Mouse (Mus musculus): ENCODE results near the gene Olfr1342. TPM values are rescaled to one million over a fixed set of nuclear protein-coding genes. Genes with fewer than 3 reads are reported as not detected.

Gene Olfr1342
- 0.24 TPM for polyA plus RNA-seq (2014; fragmentation: Illumina TruSeq; extraction: RNeasy Lipid Tissue Mini Kit (QIAGEN cat#74804); ENCODE audit: insufficient read depth, low read depth, low replicate concordance)

GRCm38 (mm10) chr4:118692412-118692973, at the start of gene Olfr1342:
TSS of gene Olfr1342 (minus strand) at chr4:118692756.

GRCm38 (mm10) chr4:118731875-118732274, 39.3 kb upstream of the Olfr1342 start, which contains the start of gene Olfr1339:
TSS of gene Olfr1339 (plus strand) at chr4:118732175.

DNA sequence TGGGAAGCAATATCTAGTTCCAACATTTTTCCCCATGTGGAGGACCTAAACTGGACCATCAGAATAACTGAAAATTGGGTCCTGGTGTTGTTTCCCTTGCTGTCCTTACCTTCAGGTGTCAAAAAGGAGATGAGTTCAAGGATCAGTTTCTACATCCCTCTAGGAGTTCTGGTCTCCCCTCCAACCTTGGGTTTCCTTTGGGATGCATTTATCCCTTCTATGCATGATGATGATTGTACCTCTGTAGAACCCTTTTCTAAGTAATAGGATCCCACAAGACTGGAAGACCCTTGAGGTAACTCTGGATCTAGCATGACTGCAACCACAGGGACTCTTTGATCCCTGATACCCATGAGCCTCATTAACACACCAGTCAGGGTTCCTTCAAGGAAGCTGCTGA, 27.3 kb upstream of the Olfr1342 start, which contains the start of gene Olfr1340:
TSS of gene Olfr1340 (plus strand) at position 301 of the 400 bp plus-strand sequence.

GRCm38 (mm10) chr4:118703223-118703622, 10.7 kb upstream of the Olfr1342 start, which contains the start of gene Olfr1341:
TSS of gene Olfr1341 (plus strand) at chr4:118703523.

GRCm38 (mm10) chr4:118658652-118659051, 33.9 kb downstream of the Olfr1342 start, which contains the start of gene Olfr62:
TSS of gene Olfr62 (plus strand) at chr4:118658952.

Other genes starting within 250 kb of the Olfr1342 start
- gene Mpl, start 235.2 kb downstream of the Olfr1342 start, polyA plus RNA-seq (2014; fragmentation: Illumina TruSeq; extraction: RNeasy Lipid Tissue Mini Kit (QIAGEN cat#74804); ENCODE audit: insufficient read depth, low read depth, low replicate concordance) = 0.10 TPM
- gene Tie1, start 202.7 kb downstream of the Olfr1342 start, polyA plus RNA-seq (2014; fragmentation: Illumina TruSeq; extraction: RNeasy Lipid Tissue Mini Kit (QIAGEN cat#74804); ENCODE audit: insufficient read depth, low read depth, low replicate concordance) = 69.8 TPM
- 12.1 TPM for gene 2610528J11Rik, start 165.8 kb downstream of the Olfr1342 start, polyA plus RNA-seq (2014; fragmentation: Illumina TruSeq; extraction: RNeasy Lipid Tissue Mini Kit (QIAGEN cat#74804); ENCODE audit: insufficient read depth, low read depth, low replicate concordance)
- gene Tmem125, start 148.7 kb downstream of the Olfr1342 start, polyA plus RNA-seq (2014; fragmentation: Illumina TruSeq; extraction: RNeasy Lipid Tissue Mini Kit (QIAGEN cat#74804); ENCODE audit: insufficient read depth, low read depth, low replicate concordance) = 11.6 TPM
- gene Cfap57, start 72.0 kb downstream of the Olfr1342 start, polyA plus RNA-seq (2014; fragmentation: Illumina TruSeq; extraction: RNeasy Lipid Tissue Mini Kit (QIAGEN cat#74804); ENCODE audit: insufficient read depth, low read depth, low replicate concordance) = 2.5 TPM
- gene Ebna1bp2, start 72.0 kb downstream of the Olfr1342 start, polyA plus RNA-seq (2014; fragmentation: Illumina TruSeq; extraction: RNeasy Lipid Tissue Mini Kit (QIAGEN cat#74804); ENCODE audit: insufficient read depth, low read depth, low replicate concordance) = 50.0 TPM
- gene Olfr62, start 33.8 kb downstream of the Olfr1342 start, polyA plus RNA-seq (2014; fragmentation: Illumina TruSeq; extraction: RNeasy Lipid Tissue Mini Kit (QIAGEN cat#74804); ENCODE audit: insufficient read depth, low read depth, low replicate concordance) = not detected
- not detected for gene Olfr1341, start 10.8 kb upstream of the Olfr1342 start, polyA plus RNA-seq (2014; fragmentation: Illumina TruSeq; extraction: RNeasy Lipid Tissue Mini Kit (QIAGEN cat#74804); ENCODE audit: insufficient read depth, low read depth, low replicate concordance)
- not detected for gene Olfr1340, start 27.4 kb upstream of the Olfr1342 start, polyA plus RNA-seq (2014; fragmentation: Illumina TruSeq; extraction: RNeasy Lipid Tissue Mini Kit (QIAGEN cat#74804); ENCODE audit: insufficient read depth, low read depth, low replicate concordance)
- not detected for gene Olfr1339, start 39.4 kb upstream of the Olfr1342 start, polyA plus RNA-seq (2014; fragmentation: Illumina TruSeq; extraction: RNeasy Lipid Tissue Mini Kit (QIAGEN cat#74804); ENCODE audit: insufficient read depth, low read depth, low replicate concordance)
- gene Olfr1338, start 66.0 kb upstream of the Olfr1342 start, polyA plus RNA-seq (2014; fragmentation: Illumina TruSeq; extraction: RNeasy Lipid Tissue Mini Kit (QIAGEN cat#74804); ENCODE audit: insufficient read depth, low read depth, low replicate concordance) = not detected
- gene Olfr1337, start 89.8 kb upstream of the Olfr1342 start, polyA plus RNA-seq (2014; fragmentation: Illumina TruSeq; extraction: RNeasy Lipid Tissue Mini Kit (QIAGEN cat#74804); ENCODE audit: insufficient read depth, low read depth, low replicate concordance) = not detected
- not detected for gene Olfr1335, start 117.2 kb upstream of the Olfr1342 start, polyA plus RNA-seq (2014; fragmentation: Illumina TruSeq; extraction: RNeasy Lipid Tissue Mini Kit (QIAGEN cat#74804); ENCODE audit: insufficient read depth, low read depth, low replicate concordance)
- gene Olfr1333, start 143.5 kb upstream of the Olfr1342 start, polyA plus RNA-seq (2014; fragmentation: Illumina TruSeq; extraction: RNeasy Lipid Tissue Mini Kit (QIAGEN cat#74804); ENCODE audit: insufficient read depth, low read depth, low replicate concordance) = not detected
- not detected for gene Olfr1331, start 171.9 kb upstream of the Olfr1342 start, polyA plus RNA-seq (2014; fragmentation: Illumina TruSeq; extraction: RNeasy Lipid Tissue Mini Kit (QIAGEN cat#74804); ENCODE audit: insufficient read depth, low read depth, low replicate concordance)
- not detected for gene Olfr1330, start 195.8 kb upstream of the Olfr1342 start, polyA plus RNA-seq (2014; fragmentation: Illumina TruSeq; extraction: RNeasy Lipid Tissue Mini Kit (QIAGEN cat#74804); ENCODE audit: insufficient read depth, low read depth, low replicate concordance)
- gene Olfr1329, start 224.7 kb upstream of the Olfr1342 start, polyA plus RNA-seq (2014; fragmentation: Illumina TruSeq; extraction: RNeasy Lipid Tissue Mini Kit (QIAGEN cat#74804); ENCODE audit: insufficient read depth, low read depth, low replicate concordance) = not detected
- not detected for gene Olfr1328, start 245.9 kb upstream of the Olfr1342 start, polyA plus RNA-seq (2014; fragmentation: Illumina TruSeq; extraction: RNeasy Lipid Tissue Mini Kit (QIAGEN cat#74804); ENCODE audit: insufficient read depth, low read depth, low replicate concordance)